Mouse (Mus musculus) liver, embryonic 15.5 days (tissue): ENCODE data around the gene Sgms1. TPM values are rescaled to one million over a fixed set of nuclear protein-coding genes. Genes with fewer than 3 reads are reported as not detected.

ENCODE experiments used
- ATAC-seq: fragments of 200-750 bp; cut with Nextera tagmentation; 2 replicates; pipeline ENCODE4 v1.8.0; 2017; ENCODE audit warnings: moderate number of reproducible peaks, mild to moderate bottlenecking, moderate library complexity; ENCODE audit not compliant: insufficient read depth
- H3K27ac ChIP-seq: fragments of 300-500 bp; sonication (generic); replicated peaks from 2 replicates; pipeline ENCODE4 v1.5.1; 2015; ENCODE audit warnings: mild to moderate bottlenecking, inconsistent platforms
- H3K27me3 ChIP-seq: fragments of 300-500 bp; sonication (generic); 2 replicates; pipeline ENCODE4 v1.6.1; 2015; ENCODE audit warnings: mild to moderate bottlenecking, inconsistent platforms
- H3K36me3 ChIP-seq: fragments of 300-500 bp; sonication (generic); replicated peaks from 2 replicates; pipeline ENCODE4 v1.6.1; 2015; ENCODE audit warnings: moderate library complexity, mild to moderate bottlenecking, inconsistent platforms
- H3K4me1 ChIP-seq: fragments of 300-500 bp; sonication (generic); replicated peaks from 2 replicates; pipeline ENCODE4 v1.6.1; 2015; ENCODE audit warnings: inconsistent platforms
- H3K4me2 ChIP-seq: fragments of 300-500 bp; sonication (generic); 2 replicates; pipeline ENCODE4 v1.6.1; 2015; ENCODE audit warnings: moderate library complexity, mild to moderate bottlenecking, inconsistent platforms
- H3K4me3 ChIP-seq: fragments of 300-500 bp; sonication (generic); replicated peaks from 2 replicates; pipeline ENCODE4 v1.5.1; 2015; ENCODE audit warnings: mild to moderate bottlenecking, inconsistent platforms
- H3K9ac ChIP-seq: fragments of 300-500 bp; sonication (generic); 2 replicates; pipeline ENCODE4 v1.6.1; 2015; ENCODE audit warnings: moderate library complexity, mild to moderate bottlenecking, inconsistent platforms
- H3K9me3 ChIP-seq: fragments of 300-500 bp; sonication (generic); replicated peaks from 2 replicates; pipeline ENCODE4 v1.6.1; 2016; ENCODE audit warnings: inconsistent platforms
- WGBS: fragments of 180-500 bp; shearing (Covaris S2); methylation state at CpG from one replicate; pipeline ENCODE4 v1.1.7; 2015; ENCODE audit warnings: mixed read lengths; ENCODE audit not compliant: insufficient replicate concordance; 5-methylcytosine and 5-hydroxymethylcytosine counted together
- polyA plus RNA-seq: library from polyadenylated mRNA; unstranded; fragments of >200 nt; fragmentation: Nextera tagmentation; extraction: Ambion mirVana; gene quantifications from 2 replicates; pipeline ENCODE4 v1.2.1, GENCODE M21; 2015

Sgms1 gene
- polyA plus RNA-seq, 1 experiment from 2014 or later: 24.8 TPM

DNA sequence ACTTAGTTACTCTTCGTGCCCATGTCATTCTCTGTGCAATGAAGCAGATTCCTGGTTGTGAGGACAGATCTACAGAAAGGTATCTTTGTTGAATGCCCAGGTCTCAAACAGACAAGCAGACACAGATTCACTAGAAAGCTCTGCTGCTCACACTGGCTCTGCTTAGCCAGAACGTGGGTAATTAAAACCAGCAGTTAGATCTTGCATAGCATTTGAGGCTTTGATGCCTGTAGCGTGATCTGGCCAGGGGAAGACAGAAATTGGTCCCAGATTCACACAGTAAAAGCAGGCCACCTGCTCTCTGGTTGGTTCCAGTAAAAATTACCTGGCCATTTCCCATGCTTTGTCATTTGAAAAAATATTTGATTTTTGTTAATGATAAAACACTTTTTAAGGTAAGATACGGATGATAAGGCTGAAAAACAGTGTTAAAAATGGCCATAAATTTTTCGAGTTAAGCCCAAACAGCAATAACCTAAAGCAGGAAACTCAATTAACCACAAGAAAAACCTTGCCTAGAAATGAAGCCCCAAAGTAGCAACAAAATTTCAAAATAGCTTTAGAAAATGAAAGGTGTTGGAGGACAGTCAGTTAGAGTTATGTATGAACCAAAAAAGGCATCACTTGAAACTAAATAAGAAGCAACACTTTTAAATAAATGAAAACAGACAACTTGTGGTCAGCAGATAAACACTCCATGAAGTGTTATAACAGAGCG is 154.6 kb downstream of the Sgms1 start:
- no peak for ATAC-seq
- H3K4me3 ChIP-seq: no peak overlapping the region
- H3K36me3 ChIP-seq: peaks cover 22% of the 10 kb centered on the region
- H3K4me1 ChIP-seq: peaks cover 69% of the 10 kb centered on the region
- H3K4me2 ChIP-seq: peak overlapping the region; percentile 76
- WGBS: 52% methylated on average over 6 of the region's 6 CpGs
- H3K9me3 ChIP-seq: no peaks in the 10 kb centered on the region
- no peaks in the 10 kb centered on the region for H3K27me3 ChIP-seq
- peak overlapping the region; percentile 14; the same call in 1 of the 2 replicates for H3K27ac ChIP-seq
- H3K9ac ChIP-seq: no peak overlapping the region

DNA sequence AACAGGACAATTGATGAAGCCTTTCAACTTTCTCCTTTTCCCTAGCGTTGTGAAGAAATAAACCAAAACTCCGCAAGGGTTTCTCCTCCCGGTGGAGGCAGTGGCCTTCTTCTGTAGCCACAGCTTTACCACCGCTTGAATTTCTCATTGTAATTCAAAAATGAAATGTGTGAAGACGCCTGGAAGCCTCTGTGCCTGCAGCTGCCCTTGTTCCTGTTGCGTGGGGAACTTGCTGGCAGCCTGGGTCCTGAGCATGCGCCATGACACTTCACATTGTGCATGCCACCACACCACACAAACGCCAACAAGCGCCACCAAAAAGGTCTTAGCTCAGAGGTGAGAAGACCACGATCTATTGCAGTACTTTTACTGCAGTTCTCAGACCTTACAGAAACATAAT is 158.2 kb downstream of the Sgms1 start:
- no peaks in the 10 kb centered on the region for H3K9me3 ChIP-seq
- H3K27ac ChIP-seq: no peak overlapping the region
- WGBS: 78% methylated on average over 10 of the region's 10 CpGs
- H3K4me2 ChIP-seq: no peak overlapping the region
- peaks cover 22% of the 10 kb centered on the region for H3K36me3 ChIP-seq
- peaks cover 73% of the 10 kb centered on the region for H3K4me1 ChIP-seq
- H3K9ac ChIP-seq: no peak overlapping the region
- no peak for ATAC-seq
- no peak overlapping the region for H3K4me3 ChIP-seq
- no peaks in the 10 kb centered on the region for H3K27me3 ChIP-seq

GRCm38 (mm10) chr19:32230798-32231197 is 158.7 kb downstream of the Sgms1 start:
- H3K9me3 ChIP-seq: no peaks in the 10 kb centered on the region
- WGBS: 72% methylated on average over 5 of the region's 5 CpGs
- no peak overlapping the region for H3K4me2 ChIP-seq
- H3K4me1 ChIP-seq: peaks cover 73% of the 10 kb centered on the region
- peaks cover 24% of the 10 kb centered on the region for H3K36me3 ChIP-seq
- H3K4me3 ChIP-seq: no peak overlapping the region
- H3K27me3 ChIP-seq: no peaks in the 10 kb centered on the region
- H3K27ac ChIP-seq: no peak overlapping the region
- ATAC-seq: no peak
- H3K9ac ChIP-seq: no peak overlapping the region

- Histone ChIP-seq H3K27ac (no peak overlapping the region), H3K36me3 (peaks cover 26% of the 10 kb centered on the region), H3K27me3 (no peaks in the 10 kb centered on the region), H3K9ac (no peak overlapping the region), H3K4me2 (no peak overlapping the region), H3K9me3 (no peaks in the 10 kb centered on the region), H3K4me3 (no peak overlapping the region), H3K4me1 (peaks cover 73% of the 10 kb centered on the region)
- no peak for ATAC-seq
- 77% methylated on average over 5 of the region's 5 CpGs for WGBS
Observed at GRCm38 (mm10) chr19:32230301-32230700, 159.2 kb downstream of the Sgms1 start.

GRCm38 (mm10) chr19:32229776-32230175 is 159.7 kb downstream of the Sgms1 start:
- no peaks in the 10 kb centered on the region for H3K27me3 ChIP-seq
- no peak overlapping the region for H3K9ac ChIP-seq
- H3K4me2 ChIP-seq: no peak overlapping the region
- peaks cover 31% of the 10 kb centered on the region for H3K36me3 ChIP-seq
- H3K27ac ChIP-seq: no peak overlapping the region; the same call in 1 of the 2 replicates
- peaks cover 73% of the 10 kb centered on the region for H3K4me1 ChIP-seq
- WGBS: 86% methylated on average over 5 of the region's 5 CpGs
- H3K9me3 ChIP-seq: no peaks in the 10 kb centered on the region
- no peak for ATAC-seq
- H3K4me3 ChIP-seq: no peak overlapping the region

GRCm38 (mm10) chr19:32227175-32227574 is 162.3 kb downstream of the Sgms1 start:
- Histone ChIP-seq H3K27ac (peak overlapping the region; percentile 71), H3K9me3 (no peaks in the 10 kb centered on the region), H3K27me3 (no peaks in the 10 kb centered on the region), H3K4me2 (peak overlapping the region; percentile 25), H3K4me3 (no peak overlapping the region), H3K4me1 (peaks cover 82% of the 10 kb centered on the region), H3K9ac (no peak overlapping the region), H3K36me3 (peaks cover 48% of the 10 kb centered on the region)
- 60% methylated on average over 2 of the region's 2 CpGs for whole genome bisulfite sequencing
- peak; percentile 73 for ATAC-seq

GRCm38 (mm10) chr19:32225097-32225490 is 164.4 kb downstream of the Sgms1 start:
- H3K4me3 ChIP-seq: no peak overlapping the region
- H3K4me2 ChIP-seq: no peak overlapping the region
- H3K4me1 ChIP-seq: peaks cover 85% of the 10 kb centered on the region
- peaks cover 49% of the 10 kb centered on the region for H3K36me3 ChIP-seq
- no peaks in the 10 kb centered on the region for H3K9me3 ChIP-seq
- H3K27ac ChIP-seq: peak overlapping the region; percentile 52
- 56% methylated on average over 9 of the region's 9 CpGs for WGBS
- no peak for ATAC-seq
- no peak overlapping the region for H3K9ac ChIP-seq
- H3K27me3 ChIP-seq: no peaks in the 10 kb centered on the region

- no peaks in the 10 kb centered on the region for H3K9me3 ChIP-seq
- peak overlapping the region; percentile 67 for H3K27ac ChIP-seq
- H3K4me1 ChIP-seq: peaks cover 83% of the 10 kb centered on the region
- ATAC-seq: no peak
- no peak overlapping the region for H3K9ac ChIP-seq
- H3K4me2 ChIP-seq: no peak overlapping the region
- H3K4me3 ChIP-seq: no peak overlapping the region
- peaks cover 49% of the 10 kb centered on the region for H3K36me3 ChIP-seq
- no peaks in the 10 kb centered on the region for H3K27me3 ChIP-seq
- WGBS: 68% methylated on average over 2 of the region's 2 CpGs
Observed at GRCm38 (mm10) chr19:32224318-32225096, 165.0 kb downstream of the Sgms1 start.

- WGBS: 68% methylated on average over 3 of the region's 3 CpGs
- Histone ChIP-seq H3K27ac (peak overlapping the region; percentile 67), H3K4me3 (no peak overlapping the region), H3K27me3 (no peaks in the 10 kb centered on the region), H3K9me3 (no peaks in the 10 kb centered on the region), H3K4me2 (no peak overlapping the region), H3K36me3 (peaks cover 53% of the 10 kb centered on the region), H3K9ac (no peak overlapping the region), H3K4me1 (peaks cover 77% of the 10 kb centered on the region)
- no peak for ATAC-seq
Observed at GRCm38 (mm10) chr19:32223751-32224174, 165.8 kb downstream of the Sgms1 start.

- Histone ChIP-seq H3K27me3 (no peaks in the 10 kb centered on the region), H3K4me2 (peak overlapping the region; percentile 58), H3K36me3 (peaks cover 55% of the 10 kb centered on the region), H3K4me1 (peaks cover 74% of the 10 kb centered on the region), H3K4me3 (peak overlapping the region; percentile 12; the same call in 1 of the 2 replicates), H3K27ac (peak overlapping the region; percentile 83), H3K9me3 (no peaks in the 10 kb centered on the region), H3K9ac (peak overlapping the region; percentile 42; the same call in 1 of the 2 replicates)
- ATAC-seq: peak; percentile 97
- WGBS: 29% methylated on average over 11 of the region's 11 CpGs
Observed at GRCm38 (mm10) chr19:32222083-32222482, 167.4 kb downstream of the Sgms1 start.

- no peak for ATAC-seq
- peaks cover 54% of the 10 kb centered on the region for H3K36me3 ChIP-seq
Observed at GRCm38 (mm10) chr19:32220991-32221390, 168.5 kb downstream of the Sgms1 start.

More at GRCm38 (mm10) chr19:32220991-32221390, 168.5 kb downstream of the Sgms1 start:
- no peak overlapping the region for H3K4me2 ChIP-seq
- H3K27ac ChIP-seq: peak overlapping the region; percentile 31; the same call in 1 of the 2 replicates
- H3K4me3 ChIP-seq: no peak overlapping the region
- no peak overlapping the region for H3K9ac ChIP-seq
- H3K27me3 ChIP-seq: no peaks in the 10 kb centered on the region
- no peaks in the 10 kb centered on the region for H3K9me3 ChIP-seq
- H3K4me1 ChIP-seq: peaks cover 63% of the 10 kb centered on the region
- WGBS: 68% methylated on average over 2 of the region's 2 CpGs
